Mouse (Mus musculus) heart, postnatal 36 days (tissue): Measurements from ENCODE around the gene Ass1. TPM values are rescaled to one million over a fixed set of nuclear protein-coding genes. Genes with fewer than 3 reads are reported as not detected.

Experiments
- DNase-seq, 2 experiments: peaks; one replicate each; pipeline ENCODE4 v3.0.0; 2021 to 2022
- intact Hi-C: fragments of 180-260 bp; cut with DNase I; formaldehyde crosslinking; loops from one replicate; pipeline ENCODE4 v1.15.1; 2025
- total RNA-seq, 2 experiments: library from RNA; stranded (reverse); gene quantifications; 2 replicates each; pipeline ENCODE4 v1.2.3; 2021

Ass1 gene
- 1 to 10 TPM; 3.9 to 6.8 TPM for total RNA-seq

DNA sequence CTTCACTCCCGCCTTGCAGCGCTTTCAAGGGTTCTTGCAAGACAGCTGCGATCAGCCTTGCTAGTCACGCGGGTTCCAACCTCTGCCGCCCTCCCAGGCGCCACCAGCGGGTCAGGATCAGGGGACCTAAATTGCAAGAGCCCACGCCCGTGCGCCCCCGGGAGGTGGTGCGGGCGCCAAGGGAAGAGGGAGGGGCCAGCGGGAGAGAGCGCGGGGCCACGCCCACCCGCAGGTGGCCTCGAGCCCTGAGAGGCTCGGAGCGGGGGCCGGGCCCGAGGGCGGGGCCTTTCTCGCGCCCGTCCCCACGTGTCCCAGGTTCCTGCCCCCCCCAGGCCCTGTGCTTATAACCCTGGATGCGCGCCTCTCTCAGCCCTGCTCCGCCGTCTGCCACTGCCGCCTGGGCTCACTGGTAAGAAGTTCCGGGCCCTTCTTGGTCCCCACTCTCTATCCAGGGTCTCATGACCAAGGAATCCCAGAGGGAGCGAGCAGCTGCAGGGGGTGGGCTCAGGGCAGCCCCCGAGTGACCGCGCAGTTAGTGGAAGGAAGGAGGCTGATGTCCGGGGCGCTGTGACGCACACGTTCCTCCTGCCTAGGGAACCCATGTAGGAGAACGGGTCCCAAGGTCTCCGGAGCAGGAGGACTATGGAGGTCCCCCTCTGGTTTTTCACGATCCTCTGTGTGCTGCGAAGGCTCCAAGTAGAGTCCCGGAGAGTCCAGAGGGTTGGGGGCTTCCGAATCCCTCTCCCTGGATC is at the start of gene Ass1:
TSS of gene Ass1 (plus strand) at position 277 of the 752 bp plus-strand sequence.
- peak; percentile 71 to 73 for DNase-seq

DNA sequence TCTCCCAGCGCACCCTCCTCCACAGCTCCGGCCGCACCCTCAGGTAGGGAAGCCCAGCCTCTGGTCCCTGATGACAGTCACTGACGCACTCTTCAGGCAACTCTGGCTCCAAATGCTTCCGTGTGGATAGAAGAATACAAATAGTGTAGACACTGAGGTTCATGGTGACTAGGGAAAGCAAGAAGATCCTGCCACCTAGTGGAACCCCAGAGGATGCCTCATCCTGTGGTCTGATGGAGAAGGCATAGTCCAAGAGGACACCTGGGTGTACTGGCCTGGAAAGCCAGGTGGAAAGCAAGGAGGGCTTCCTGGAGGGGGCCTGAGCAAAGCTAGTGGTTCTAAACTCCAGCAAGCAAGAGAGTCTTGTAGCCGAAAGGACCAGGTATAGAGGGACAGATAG is 49.1 kb upstream of the Ass1 start:
- DNase-seq = no peak
- intact Hi-C loops = no loop called here

More for the DNA sequence above, at the start of gene Ass1:
- intact Hi-C loops = no loop called here

DNA sequence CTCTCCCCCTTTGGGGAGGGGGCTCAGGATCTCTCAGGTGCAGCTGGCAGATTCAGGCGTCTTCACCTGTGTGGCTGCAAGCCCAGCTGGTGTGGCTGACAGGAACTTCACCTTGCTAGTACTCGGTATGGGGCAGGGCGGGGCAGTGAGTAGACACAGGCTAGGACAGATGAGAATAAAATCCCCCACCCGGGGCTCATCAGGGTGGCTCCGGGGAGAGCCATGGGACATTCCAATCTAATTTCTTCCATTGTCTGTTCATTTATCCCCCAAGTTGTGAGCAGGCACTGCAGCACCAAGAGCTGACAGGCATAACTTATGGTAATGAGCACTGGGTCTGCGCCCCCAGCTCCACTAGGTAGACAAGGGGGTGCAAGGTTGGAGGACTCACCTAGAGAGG is 47.4 kb upstream of the Ass1 start:
- DNase-seq = no peak
- intact Hi-C loops = no loop called here

DNA sequence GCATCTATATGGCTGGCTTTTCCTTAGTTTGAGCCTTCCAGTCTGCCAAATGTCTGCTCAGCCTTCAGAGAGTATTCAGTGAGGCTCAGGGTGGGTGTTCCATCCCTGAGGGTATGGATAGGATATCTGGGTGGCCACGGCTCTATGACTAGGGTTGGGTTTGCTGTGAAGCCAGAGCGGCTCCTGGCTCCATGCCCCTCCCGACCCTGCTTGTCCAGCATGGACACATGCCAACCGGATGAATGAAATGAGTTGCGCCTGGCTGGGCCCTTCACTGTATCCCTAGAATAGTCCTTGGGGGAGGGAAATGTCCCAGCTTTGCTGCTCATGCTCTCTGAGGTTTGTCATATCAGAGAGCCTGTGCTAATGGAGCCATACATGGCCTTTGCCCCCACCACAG is 38.5 kb upstream of the Ass1 start:
- no peak for DNase-seq
- intact Hi-C loops = no loop called here

DNA sequence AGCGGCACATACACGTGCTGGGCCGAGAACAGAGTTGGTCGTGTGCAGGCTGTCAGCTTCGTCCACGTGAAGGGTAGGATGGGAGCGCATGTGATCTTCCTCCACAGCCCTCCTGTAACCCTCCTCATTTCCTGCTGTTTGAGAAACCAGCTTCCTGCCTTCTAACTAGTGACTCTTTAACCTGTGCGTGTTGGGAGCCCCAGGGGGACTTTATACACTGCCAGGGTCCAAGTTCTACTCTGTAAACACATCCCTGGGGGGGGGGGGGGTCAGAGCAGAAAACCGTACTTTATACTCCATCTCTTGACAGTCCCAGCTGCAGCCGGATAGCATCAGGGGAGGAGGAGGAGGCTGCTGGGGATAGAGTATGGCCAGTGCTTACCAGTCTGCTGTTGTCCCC is 35.3 kb upstream of the Ass1 start:
- intact Hi-C loops = loop anchor here (1.0 kb wide), 1 partner anchor 38 kb away; no protein-coding TSS in a partner anchor
- DNase-seq = no peak

DNA sequence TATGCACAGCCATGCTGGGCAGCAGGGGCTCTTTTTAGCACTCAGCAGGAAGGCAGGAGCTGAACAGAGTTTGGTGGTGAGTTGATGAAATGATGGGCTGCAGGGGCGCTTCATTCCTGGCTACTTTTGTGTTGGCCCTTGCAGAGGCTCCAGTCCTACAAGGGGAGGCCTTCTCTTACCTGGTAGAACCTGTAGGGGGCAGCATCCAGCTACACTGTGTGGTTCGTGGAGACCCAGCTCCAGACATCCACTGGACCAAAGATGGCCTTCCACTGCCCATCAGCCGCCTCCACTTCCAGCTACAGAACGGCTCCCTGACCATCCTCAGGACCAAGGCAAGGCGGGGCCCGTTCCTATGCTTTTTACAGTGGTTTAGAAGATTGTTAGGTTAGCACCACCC is 34.4 kb upstream of the Ass1 start:
- intact Hi-C loops = loop anchor here (1.0 kb wide), 1 partner anchor 37 kb away; no protein-coding TSS in a partner anchor
- DNase-seq = peak; percentile 34 to 51

DNA sequence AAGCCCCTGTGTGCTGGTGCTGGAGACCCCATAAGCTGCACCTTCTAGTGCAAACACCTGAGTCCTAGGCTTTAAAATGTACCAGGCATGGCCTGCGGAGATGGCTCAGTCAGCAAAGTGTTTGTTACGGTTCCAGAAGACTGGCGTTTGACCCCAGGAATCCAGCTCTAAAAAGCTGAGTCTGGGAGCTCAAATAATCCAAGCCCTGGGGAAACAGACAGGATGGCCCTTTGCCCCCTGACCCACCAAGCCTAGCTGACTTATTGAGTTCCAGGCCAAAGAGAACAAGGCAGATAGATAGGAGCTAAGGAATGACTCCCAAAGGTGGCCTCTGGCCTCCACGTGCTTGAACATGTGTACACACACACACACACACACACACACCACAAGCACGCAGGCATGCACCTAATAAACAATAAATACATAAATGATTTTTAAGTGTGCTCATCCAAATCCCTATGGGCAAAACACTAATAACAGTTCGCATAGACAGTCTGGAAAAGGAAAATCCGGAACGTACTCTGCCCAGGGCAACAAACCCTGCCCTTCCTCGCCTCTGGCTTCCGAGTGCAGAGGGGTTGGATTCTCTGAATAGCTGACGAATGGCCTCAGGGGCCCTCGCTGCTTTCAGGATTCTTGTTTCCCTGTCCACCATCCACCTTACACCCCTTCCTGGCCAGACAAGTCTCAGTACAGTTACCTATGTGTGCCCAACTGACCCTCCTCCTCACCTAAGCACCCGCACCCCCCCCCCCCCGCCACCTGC is 32.3 kb upstream of the Ass1 start:
- intact Hi-C loops = no loop called here
- no peak for DNase-seq

DNA sequence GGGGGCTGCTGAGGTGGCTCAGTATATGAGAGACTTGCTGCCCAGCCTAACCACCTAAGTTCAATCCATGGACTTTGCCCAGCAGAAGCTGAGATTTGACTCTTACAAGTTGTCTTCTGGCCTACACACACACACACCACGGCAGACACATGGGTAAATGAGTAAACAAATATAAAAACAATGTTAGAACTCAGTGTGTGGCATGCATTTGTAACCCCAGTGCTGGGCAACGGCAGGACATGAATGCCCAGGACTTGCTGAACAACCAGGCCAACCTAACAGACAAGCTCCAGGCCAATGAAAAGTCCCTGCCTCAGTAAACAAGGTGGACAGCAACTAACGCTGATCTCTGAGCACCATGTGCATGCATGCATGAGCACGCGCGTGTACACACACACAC is 30.4 kb upstream of the Ass1 start:
- DNase-seq = no peak
- intact Hi-C loops = no loop called here

DNA sequence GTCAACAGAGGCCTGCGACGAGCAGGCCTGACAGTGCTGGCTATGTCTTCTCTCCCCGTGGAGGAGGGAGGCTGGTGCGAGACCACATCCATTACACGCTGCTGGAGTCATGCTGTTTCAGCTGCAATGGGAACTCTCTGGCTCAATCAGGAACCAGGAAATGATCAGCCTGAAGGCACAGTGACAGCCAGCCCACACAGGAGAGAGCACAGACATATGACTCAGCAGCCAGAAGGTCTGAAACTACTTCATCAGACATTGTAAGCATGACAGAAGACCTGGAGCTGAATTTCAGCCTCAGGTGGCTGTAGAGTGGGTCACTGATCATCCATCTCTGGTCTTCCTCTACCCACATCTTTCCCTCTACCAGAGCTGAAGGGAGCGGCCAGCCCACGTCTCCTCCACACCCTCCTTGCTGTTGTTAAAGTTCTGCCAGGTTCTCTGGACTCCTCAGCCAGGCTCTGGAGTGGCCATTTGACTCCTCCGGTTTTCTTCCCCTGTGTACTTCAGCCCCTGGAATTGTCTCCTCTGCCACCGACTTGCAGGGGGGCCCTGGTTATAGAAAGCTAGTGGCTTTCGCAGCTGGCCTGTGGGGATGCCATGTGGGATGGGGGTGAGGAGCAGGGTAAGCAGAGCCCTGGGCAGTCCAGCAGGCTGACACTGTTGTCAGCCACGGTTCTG is 27.4 kb upstream of the Ass1 start:
- peak in 1 of 2 experiments; percentile 37 for DNase-seq
- intact Hi-C loops = no loop called here

DNA sequence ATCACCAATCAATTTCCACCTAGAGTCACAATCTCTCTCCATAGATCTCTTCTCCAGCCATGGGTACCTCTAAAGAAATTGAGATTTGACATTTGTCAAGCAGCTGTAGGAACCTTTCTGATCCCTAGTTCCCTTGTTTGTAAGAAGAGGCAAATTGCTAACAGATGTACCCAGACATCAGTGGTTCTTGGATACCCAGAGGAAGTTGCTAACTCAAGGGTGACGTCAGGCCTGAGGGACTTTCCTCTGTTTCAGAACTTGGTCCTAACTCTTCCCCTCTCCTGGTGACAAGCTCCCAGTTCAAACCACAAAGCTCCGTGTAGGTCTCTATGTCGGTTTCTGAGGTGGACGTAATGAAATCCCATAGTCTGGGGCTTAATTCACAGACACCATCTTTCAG is 24.0 kb upstream of the Ass1 start:
- intact Hi-C loops = no loop called here
- no peak for DNase-seq

DNA sequence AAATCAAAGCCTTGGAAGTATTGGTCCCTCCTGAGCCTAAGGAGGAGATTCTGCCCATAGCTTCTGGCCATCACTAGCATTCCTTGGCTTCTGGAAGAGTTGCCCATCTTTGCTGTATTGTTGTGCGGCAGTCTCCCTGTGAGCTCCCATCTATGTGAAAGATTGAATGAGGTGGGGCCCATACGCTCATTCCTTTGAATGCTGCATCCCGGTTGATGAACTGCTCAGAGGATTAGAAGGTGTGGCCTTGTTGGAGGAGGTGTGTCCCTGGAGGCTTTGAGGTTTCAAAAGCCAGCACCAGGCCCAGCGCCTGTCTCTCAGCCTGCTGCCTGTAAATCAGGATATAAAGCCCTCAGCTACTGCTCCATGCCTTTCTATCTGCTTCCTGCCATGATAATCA is 23.6 kb upstream of the Ass1 start:
- intact Hi-C loops = no loop called here
- no peak for DNase-seq

DNA sequence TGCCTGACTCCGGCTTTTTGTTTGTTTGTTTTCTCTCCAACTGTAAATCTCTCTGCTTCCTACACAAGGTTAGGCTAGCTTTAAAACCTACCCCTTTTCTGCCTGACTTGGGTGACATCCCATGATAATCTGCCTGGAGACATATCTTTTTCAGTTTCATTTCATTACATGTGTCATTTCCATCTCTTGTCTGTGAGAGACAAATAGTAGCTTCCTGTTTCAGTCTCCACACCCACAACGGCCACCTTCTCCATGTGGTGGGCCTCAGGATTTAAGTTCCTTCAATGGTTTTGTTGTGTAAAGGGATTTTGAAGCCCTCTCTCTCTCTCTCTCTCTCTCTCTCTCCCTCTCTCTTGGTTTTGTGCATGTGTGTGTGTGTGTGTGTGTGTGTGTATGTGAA is 22.5 kb upstream of the Ass1 start:
- intact Hi-C loops = no loop called here
- no peak for DNase-seq

DNA sequence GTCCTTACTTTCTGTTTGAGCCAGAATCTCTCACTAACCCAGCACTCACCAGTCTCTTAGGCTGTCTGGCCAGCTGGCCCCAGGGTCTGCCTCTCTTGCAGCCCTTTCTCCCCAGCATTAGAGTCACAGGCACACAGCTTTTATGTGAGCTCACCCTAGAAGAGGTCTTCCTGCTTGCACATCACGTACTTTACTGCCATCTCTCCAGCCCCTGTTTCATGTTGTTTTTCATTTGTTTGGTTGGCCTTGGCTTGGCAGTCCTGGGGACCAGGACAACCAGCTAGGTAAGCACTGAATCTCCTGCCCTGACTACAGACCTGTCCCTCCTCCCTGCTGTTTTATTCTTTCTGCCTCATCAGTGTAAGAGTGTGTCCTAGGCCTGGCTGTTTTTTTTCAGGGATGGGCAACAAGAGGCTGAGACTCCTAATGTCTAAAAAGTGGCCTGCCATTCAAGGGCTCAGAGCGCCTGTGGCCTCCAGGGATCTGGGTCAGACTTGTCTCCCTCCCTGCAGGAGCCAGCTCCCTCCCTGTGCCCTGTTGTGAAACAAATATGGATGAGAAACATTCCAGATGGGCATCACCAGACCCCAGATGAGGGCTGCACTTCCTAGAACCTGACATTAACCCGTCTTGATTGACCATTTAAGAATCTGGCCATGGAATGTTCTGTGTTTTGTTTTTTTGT is 21.1 kb upstream of the Ass1 start:
- intact Hi-C loops = no loop called here
- no peak for DNase-seq

DNA sequence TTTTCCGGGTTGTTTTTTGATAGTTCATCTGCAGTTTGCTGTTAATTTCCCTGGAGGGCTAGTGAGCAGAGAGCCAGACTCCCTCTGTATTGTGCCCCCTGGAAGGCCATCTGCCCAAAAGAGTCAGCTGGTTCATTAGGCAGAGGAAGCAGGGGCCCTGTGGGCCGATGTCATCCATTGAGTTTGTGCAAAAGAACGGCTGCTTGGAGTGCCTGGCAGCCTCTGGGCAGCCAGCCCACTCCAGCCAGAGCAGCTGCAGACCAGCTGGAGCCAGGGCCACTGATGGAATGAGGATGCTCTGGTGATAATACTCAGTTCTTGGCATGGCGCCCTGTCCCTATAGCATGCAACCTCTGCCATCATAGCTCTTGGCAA is 20.6 kb upstream of the Ass1 start:
- peak in 1 of 2 experiments; percentile 26 for DNase-seq
- intact Hi-C loops = no loop called here

DNA sequence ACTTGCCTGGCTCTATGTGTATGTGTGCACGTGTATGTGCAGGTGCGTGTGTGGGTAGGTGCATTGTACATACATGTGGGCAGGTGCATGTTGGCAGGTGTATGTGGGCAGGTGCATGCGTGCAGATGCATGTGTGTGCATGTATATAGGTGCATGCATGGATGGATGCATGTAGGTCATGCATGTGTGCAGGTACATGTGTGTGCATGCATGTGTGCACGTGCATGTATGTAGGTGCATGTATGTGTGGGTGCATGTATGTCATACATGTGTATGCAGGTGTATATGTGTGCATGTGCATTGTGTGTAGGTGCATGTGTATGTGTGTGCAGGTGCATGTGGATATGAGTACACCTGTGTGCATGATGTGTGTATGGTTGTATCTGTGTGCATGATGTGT is 20.1 kb upstream of the Ass1 start:
- no peak for DNase-seq
- intact Hi-C loops = no loop called here

DNA sequence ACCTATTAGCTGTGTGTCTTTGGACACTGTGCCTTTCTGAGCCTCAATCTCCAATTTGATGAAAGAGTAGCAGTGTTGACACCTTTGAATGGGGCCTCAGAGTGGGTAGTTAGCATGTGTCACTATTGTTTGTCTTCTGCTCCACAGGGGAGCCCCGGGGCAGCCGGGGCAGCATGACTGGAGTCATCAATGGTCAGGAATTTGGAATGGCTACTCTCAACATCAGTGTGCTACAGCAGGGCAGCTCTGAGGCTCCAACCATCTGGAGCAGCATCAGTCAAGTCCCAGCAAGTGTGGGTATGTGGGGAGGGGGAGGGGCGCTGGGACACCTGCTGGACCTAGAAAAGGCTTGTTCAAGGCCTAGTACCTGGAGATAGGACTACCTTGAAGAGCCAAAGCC is 19.3 kb upstream of the Ass1 start:
- intact Hi-C loops = no loop called here
- DNase-seq = no peak

DNA sequence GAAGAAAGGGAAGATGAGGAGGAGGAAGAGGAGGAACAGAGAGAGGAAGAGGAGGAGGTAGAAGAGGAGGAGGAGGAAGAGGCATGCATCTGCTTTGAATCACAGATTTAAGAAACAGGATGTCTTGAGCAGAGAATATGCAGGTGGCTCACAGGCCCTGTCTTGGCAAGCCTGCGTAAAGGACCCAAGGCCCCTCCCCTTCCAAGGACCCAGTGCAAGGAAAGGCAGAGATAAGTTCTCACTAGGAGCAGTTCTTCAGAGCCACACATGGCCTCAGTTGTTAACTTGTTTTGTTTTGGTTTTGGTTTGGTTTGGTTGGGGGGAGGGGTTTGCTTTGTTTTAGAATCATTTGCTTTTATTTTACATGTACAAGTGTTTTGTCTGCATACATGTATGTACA is 18.5 kb upstream of the Ass1 start:
- no peak for DNase-seq

DNA sequence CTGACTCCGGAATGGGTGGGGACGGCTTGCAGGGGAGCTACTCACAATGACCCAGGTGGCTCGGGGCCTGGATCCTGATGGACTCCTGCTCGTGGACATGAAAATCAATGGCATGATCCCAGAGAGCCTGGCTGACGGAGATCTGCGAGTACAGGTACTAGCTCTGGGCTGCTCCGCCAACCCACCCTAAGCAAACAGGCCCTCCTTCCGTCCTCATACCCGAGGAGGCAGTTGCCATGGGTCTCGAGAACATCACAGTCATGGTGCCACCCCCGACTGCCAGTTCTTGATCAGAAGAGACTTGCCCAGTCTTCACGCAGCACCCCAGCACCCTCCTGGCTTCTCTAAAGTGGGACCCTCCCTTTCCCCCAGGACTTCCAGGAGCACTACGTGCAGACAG is 17.0 kb upstream of the Ass1 start:
- no peak for DNase-seq
- intact Hi-C loops = no loop called here

More for the DNA sequence above, 18.5 kb upstream of the Ass1 start:
- intact Hi-C loops = no loop called here

DNA sequence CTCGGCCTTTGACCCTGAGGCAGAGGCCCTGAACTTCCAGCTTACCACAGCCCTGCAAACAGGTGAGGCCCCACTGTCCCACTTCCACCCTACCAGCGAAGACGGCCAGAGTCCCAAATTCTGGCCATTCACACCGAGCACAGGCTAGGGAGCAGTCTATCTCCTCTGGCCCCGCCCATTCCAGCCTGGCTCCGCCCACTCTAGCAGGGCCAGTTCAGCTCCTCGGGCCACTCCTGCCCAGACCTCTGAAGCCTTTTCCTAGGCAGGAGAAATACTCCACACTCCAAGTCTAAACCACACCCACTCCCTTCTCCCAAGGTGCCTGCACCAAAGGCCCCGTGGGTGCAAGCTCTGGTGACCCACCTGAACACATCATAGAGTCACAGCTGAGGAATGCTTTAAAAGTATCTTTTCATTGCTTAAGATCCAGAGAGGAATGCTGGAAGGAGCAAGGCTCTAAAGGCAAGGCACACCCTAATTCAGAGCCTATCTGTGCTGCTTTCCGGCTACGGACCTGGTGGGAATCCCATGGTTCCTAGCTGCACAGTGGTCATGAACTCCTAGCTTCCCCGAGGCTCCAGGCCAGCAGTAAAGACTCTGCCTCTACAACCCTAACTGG is 16.3 kb upstream of the Ass1 start:
- intact Hi-C loops = no loop called here
- DNase-seq = no peak

DNA sequence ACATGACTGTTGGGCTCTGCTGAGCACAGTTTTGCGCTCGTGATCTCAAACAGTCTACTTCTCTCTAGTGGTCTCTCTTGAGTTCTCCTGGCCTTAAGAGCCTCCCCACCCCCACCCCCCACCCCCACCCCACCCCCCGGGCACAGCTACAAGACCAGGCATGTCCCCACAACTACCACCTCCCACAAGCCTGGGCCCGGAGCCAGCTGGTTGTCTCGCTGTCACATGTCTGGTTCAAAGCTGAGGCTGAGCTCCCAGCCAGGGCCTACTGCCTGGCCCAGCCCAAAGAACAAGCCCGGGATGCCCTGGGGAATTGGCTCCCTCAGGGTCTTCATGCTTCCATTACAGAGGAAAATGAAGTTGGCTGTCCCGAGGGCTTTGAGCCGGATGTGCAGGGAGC is 15.7 kb upstream of the Ass1 start:
- DNase-seq = peak in 1 of 2 experiments; percentile 26
- intact Hi-C loops = no loop called here

DNA sequence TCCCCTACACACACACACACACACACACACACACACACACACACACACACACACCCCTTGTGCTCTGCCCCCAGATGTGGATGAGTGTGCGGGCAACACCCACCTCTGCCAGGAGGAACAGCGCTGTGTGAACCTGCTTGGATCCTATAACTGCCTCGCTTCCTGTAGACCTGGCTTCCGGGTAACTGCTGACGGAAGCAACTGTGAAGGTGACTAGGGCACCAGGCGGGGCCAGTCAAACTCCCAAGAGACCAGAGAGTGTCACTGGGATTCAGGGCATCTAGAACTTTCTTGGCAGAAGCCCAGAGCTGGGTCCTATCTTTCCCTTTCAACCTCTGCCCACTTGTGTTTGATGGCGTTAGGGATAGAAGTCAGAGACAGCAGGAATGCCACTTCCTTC is 14.6 kb upstream of the Ass1 start:
- no peak for DNase-seq
- intact Hi-C loops = no loop called here
